Mouse (Mus musculus) kidney, postnatal 36 days (tissue): ENCODE measurements around the gene Khdc1c.
"Not testable (repeated sequence)": the region's sequence is repeated elsewhere in the genome, so short reads cannot be mapped to it uniquely, and the experiment has no call there.

ENCODE experiments used
- DNase-seq, 2 experiments: peaks; one replicate each; pipeline ENCODE4 v3.0.0; 2021 to 2022; ENCODE audit warnings: mixed read lengths in 2 of 2

Gene Khdc1c

GRCm38 (mm10) chr1:21368031-21368430 lies at the start of gene Khdc1c:
TSS of gene Khdc1c (plus strand) at chr1:21368331.
- DNase-seq = not testable (repeated sequence)

- DNase-seq = not testable (repeated sequence)
Observed at GRCm38 (mm10) chr1:21320271-21320670, 47.9 kb upstream of the Khdc1c start.

- no peak for DNase-seq
Observed at GRCm38 (mm10) chr1:21321656-21322055, 46.5 kb upstream of the Khdc1c start.

- peak in 1 of 2 experiments; percentile 25 for DNase-seq
Observed at GRCm38 (mm10) chr1:21323996-21324574, 44.0 kb upstream of the Khdc1c start.

GRCm38 (mm10) chr1:21324633-21325032 lies 43.5 kb upstream of the Khdc1c start:
- no peak for DNase-seq

GRCm38 (mm10) chr1:21326733-21327132 lies 41.4 kb upstream of the Khdc1c start:
- peak; percentile 67 to 70 for DNase-seq

GRCm38 (mm10) chr1:21331161-21331560 lies 37.0 kb upstream of the Khdc1c start:
- not testable (repeated sequence) for DNase-seq

GRCm38 (mm10) chr1:21333222-21333973 lies 34.7 kb upstream of the Khdc1c start:
- DNase-seq = no peak

- no peak for DNase-seq
Observed at GRCm38 (mm10) chr1:21335836-21336235, 32.3 kb upstream of the Khdc1c start.

GRCm38 (mm10) chr1:21340745-21341144 lies 27.4 kb upstream of the Khdc1c start:
- DNase-seq = no peak

GRCm38 (mm10) chr1:21344253-21344652 lies 23.9 kb upstream of the Khdc1c start:
- DNase-seq = peak; percentile 51 to 78

- DNase-seq = not testable (repeated sequence)
Observed at GRCm38 (mm10) chr1:21344752-21345151, 23.4 kb upstream of the Khdc1c start.

- no peak for DNase-seq
Observed at GRCm38 (mm10) chr1:21349341-21349740, 18.8 kb upstream of the Khdc1c start, which contains the start of gene Khdc1a. TSS of gene Khdc1a (plus strand) at chr1:21349641.

GRCm38 (mm10) chr1:21383256-21383655 lies 15.1 kb downstream of the Khdc1c start, which contains the start of gene Khdc1b:
TSS of gene Khdc1b (plus strand) at chr1:21383556.
- DNase-seq = no peak

GRCm38 (mm10) chr1:21391138-21391671 lies 23.1 kb downstream of the Khdc1c start:
- DNase-seq = no peak

- DNase-seq = peak in 1 of 2 experiments; percentile 2
Observed at GRCm38 (mm10) chr1:21402804-21403203, 34.7 kb downstream of the Khdc1c start.

- DNase-seq = no peak
Observed at GRCm38 (mm10) chr1:21407266-21407665, 39.1 kb downstream of the Khdc1c start.

- DNase-seq = peak; percentile 37 to 53
Observed at GRCm38 (mm10) chr1:21411331-21412196, 43.4 kb downstream of the Khdc1c start.

GRCm38 (mm10) chr1:21412197-21412555 lies 44.0 kb downstream of the Khdc1c start:
- DNase-seq = no peak

GRCm38 (mm10) chr1:21419370-21419769 lies 51.2 kb downstream of the Khdc1c start:
- DNase-seq = peak in 1 of 2 experiments; percentile 59
